Mouse (Mus musculus) hindbrain, embryonic 12.5 days (tissue): ENCODE measurements at regions not wholly inside any gene's neighbourhood (a gene's known extent, or its start where the extent isn't known, plus 50 kb on each side); places are given as distances from the start of the nearest gene placed in this dataset.

Experiments used
- ATAC-seq: fragments of 200-750 bp; cut with Nextera tagmentation; 2 replicates; pipeline ENCODE4 v1.8.0; 2017; ENCODE audit warnings: moderate TSS enrichment; ENCODE audit not compliant: low FRiP score
- H3K27ac ChIP-seq: fragments of 300-500 bp; sonication (generic); 2 replicates; pipeline ENCODE4 v1.5.1; 2016; ENCODE audit warnings: mild to moderate bottlenecking
- H3K27me3 ChIP-seq: fragments of 300-500 bp; sonication (generic); 2 replicates; pipeline ENCODE4 v1.6.1; 2016; ENCODE audit warnings: mild to moderate bottlenecking
- H3K36me3 ChIP-seq: fragments of 300-500 bp; sonication (generic); 2 replicates; pipeline ENCODE4 v1.6.1; 2016; ENCODE audit warnings: mild to moderate bottlenecking
- H3K4me1 ChIP-seq: fragments of 300-500 bp; sonication (generic); 2 replicates; pipeline ENCODE4 v1.6.1; 2016
- H3K4me2 ChIP-seq: fragments of 300-500 bp; sonication (generic); replicated peaks from 2 replicates; pipeline ENCODE4 v1.6.1; 2016; ENCODE audit warnings: mild to moderate bottlenecking
- H3K4me3 ChIP-seq: fragments of 300-500 bp; sonication (generic); 2 replicates; pipeline ENCODE4 v1.5.1; 2016; ENCODE audit warnings: mild to moderate bottlenecking
- H3K9ac ChIP-seq: fragments of 300-500 bp; sonication (generic); 2 replicates; pipeline ENCODE4 v1.6.1; 2016; ENCODE audit warnings: mild to moderate bottlenecking, moderate library complexity
- H3K9me3 ChIP-seq: fragments of 300-500 bp; sonication (generic); replicated peaks from 2 replicates; pipeline ENCODE4 v1.6.1; 2016; ENCODE audit warnings: mild to moderate bottlenecking
- WGBS: fragments of 180-500 bp; shearing (Covaris S2); methylation state at CpG from one replicate; pipeline ENCODE4 v1.1.7; 2016; 5-methylcytosine and 5-hydroxymethylcytosine counted together

DNA sequence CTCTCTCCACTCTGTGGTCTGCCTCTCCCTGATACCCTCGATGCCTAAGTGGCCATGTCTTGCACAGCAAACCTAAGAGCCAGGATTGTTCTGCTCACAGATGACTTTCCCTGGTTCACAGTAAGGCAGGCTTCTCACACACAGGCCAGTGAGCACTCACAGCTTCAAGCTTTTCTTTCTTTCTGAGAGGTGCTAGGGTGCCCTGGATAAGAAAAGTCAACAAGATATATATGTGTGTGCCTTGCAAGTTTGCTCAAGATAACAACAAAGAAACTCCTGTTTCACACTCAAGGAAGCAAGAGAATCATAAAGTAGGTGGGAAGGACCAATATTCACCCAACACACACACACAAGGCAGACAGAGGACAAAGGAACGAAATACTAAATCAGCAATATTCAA, 60.9 kb upstream of the Actbl2 start:
- ATAC-seq, result no peak
- no peaks in the 10 kb centered on the region for H3K9me3 ChIP-seq
- H3K9ac ChIP-seq, result no peak overlapping the region
- no peaks in the 10 kb centered on the region for H3K27me3 ChIP-seq
- H3K4me2 ChIP-seq, result no peak overlapping the region
- H3K4me1 ChIP-seq, result 0 out of 2 replicates have a peak, but pooled peaks cover 3% of the 10 kb centered on the region
- no peak overlapping the region for H3K27ac ChIP-seq
- no peaks in the 10 kb centered on the region for H3K36me3 ChIP-seq
- no peak overlapping the region for H3K4me3 ChIP-seq
- WGBS, result 89% methylated on average over 2 of the region's 2 CpGs

DNA sequence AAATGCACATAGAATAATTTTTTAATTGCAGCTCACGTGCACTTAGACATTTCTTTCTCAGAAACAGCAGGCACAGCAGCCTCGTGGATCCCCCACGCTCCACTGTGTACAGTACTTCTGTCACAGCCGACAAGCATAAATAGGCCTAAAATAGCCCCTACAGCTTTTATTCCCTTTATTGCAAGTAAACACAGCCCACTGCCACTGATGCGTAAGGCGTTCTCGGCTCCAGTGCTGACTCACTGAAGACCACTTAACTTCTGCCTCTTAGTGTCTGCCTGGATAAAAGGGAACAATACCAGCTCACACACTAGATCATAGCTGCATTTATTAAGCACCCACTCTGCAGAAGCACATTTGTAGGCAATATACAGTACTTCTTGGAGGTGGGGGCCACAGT, 60.5 kb upstream of the Actbl2 start:
- Histone ChIP-seq H3K27me3 (no peaks in the 10 kb centered on the region), H3K9me3 (no peaks in the 10 kb centered on the region), H3K4me3 (no peak overlapping the region), H3K4me1 (0 out of 2 replicates have a peak, but pooled peaks cover 3% of the 10 kb centered on the region), H3K4me2 (no peak overlapping the region), H3K36me3 (no peaks in the 10 kb centered on the region), H3K9ac (no peak overlapping the region), H3K27ac (no peak overlapping the region)
- WGBS, result 64% methylated on average over 7 of the region's 7 CpGs
- ATAC-seq, result no peak

DNA sequence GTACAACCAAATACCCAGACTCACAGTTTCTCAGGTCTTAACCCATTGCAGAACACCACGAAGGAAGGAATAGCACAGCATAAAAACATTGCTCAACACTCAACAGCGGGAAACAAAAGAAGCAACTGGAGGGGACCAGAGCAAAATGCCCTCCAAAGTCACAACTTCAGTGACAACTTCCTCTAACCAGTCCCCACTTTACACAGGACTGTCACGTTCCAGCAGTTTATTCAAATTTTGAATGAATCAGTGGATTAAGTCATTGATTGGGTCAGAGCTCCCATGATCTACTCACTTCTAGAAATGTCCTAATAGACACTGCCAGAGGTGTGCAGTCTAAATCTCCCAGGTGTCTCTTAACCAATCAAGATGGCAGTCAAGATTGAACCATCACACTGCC, 53.3 kb upstream of the Actbl2 start:
- WGBS, result 86% methylated on average over 3 of the region's 3 CpGs
- no peak for ATAC-seq
- H3K27ac ChIP-seq, result no peak overlapping the region
- no peaks in the 10 kb centered on the region for H3K9me3 ChIP-seq
- no peaks in the 10 kb centered on the region for H3K27me3 ChIP-seq
- H3K9ac ChIP-seq, result no peak overlapping the region
- no peak overlapping the region for H3K4me2 ChIP-seq
- H3K4me3 ChIP-seq, result no peak overlapping the region
- H3K36me3 ChIP-seq, result no peaks in the 10 kb centered on the region
- no peaks in the 10 kb centered on the region for H3K4me1 ChIP-seq

GRCm38 (mm10) chr13:111204580-111205285, 50.1 kb upstream of the Actbl2 start:
- 72% methylated on average over 11 of the region's 11 CpGs for WGBS
- Histone ChIP-seq H3K4me2 (no peak overlapping the region), H3K36me3 (no peaks in the 10 kb centered on the region), H3K27ac (no peak overlapping the region), H3K9ac (no peak overlapping the region), H3K27me3 (no peaks in the 10 kb centered on the region), H3K4me3 (no peak overlapping the region), H3K4me1 (no peaks in the 10 kb centered on the region), H3K9me3 (no peaks in the 10 kb centered on the region)
- no peak for ATAC-seq
